Mouse (Mus musculus) forebrain, postnatal 0 days (tissue): ENCODE results near the gene Fxyd7. TPM values are rescaled to one million over a fixed set of nuclear protein-coding genes. Genes with fewer than 3 reads are reported as not detected.

ENCODE experiments used
- ATAC-seq: fragments of 200-750 bp; cut with Nextera tagmentation; 2 replicates; pipeline ENCODE4 v1.8.0; 2017; ENCODE audit warnings: mild to moderate bottlenecking, moderate library complexity
- DNase-seq: peaks from one replicate; pipeline ENCODE4 v3.0.0-alpha.2; 2015
- H3K27ac ChIP-seq: fragments of 300-500 bp; sonication (generic); 2 replicates; pipeline ENCODE4 v1.5.1; 2014; ENCODE audit warnings: low read depth, mild to moderate bottlenecking, antibody characterized with exemption, low read length, moderate library complexity, mixed read lengths
- H3K27me3 ChIP-seq: fragments of 300-500 bp; sonication (generic); 2 replicates; pipeline ENCODE4 v1.6.1; 2014; ENCODE audit warnings: mild to moderate bottlenecking, low read length, mixed read lengths; ENCODE audit not compliant: insufficient read depth
- H3K36me3 ChIP-seq: fragments of 300-500 bp; sonication (generic); 2 replicates; pipeline ENCODE4 v1.6.1; 2014; ENCODE audit warnings: mild to moderate bottlenecking, moderate library complexity; ENCODE audit not compliant: insufficient read depth
- H3K4me1 ChIP-seq: fragments of 300-500 bp; sonication (generic); 2 replicates; pipeline ENCODE4 v1.6.1; 2014; ENCODE audit warnings: antibody characterized with exemption; ENCODE audit not compliant: insufficient read depth
- H3K4me2 ChIP-seq: fragments of 300-500 bp; sonication (generic); 2 replicates; pipeline ENCODE4 v1.6.1; 2014; ENCODE audit warnings: low read depth, mild to moderate bottlenecking, moderate library complexity
- H3K4me3 ChIP-seq: fragments of 300-500 bp; sonication (generic); 2 replicates; pipeline ENCODE4 v1.5.1; 2014; ENCODE audit warnings: low read depth, low read length, mixed read lengths
- H3K9ac ChIP-seq: fragments of 300-500 bp; sonication (generic); 2 replicates; pipeline ENCODE4 v1.6.1; 2014; ENCODE audit warnings: mild to moderate bottlenecking
- H3K9me3 ChIP-seq: fragments of 300-500 bp; sonication (generic); 2 replicates; pipeline ENCODE4 v1.6.1; 2016; ENCODE audit warnings: low read length
- CTCF ChIP-seq: sonication (generic); IDR thresholded peaks from 2 replicates; pipeline ENCODE4 v1.5.1; 2016; ENCODE audit warnings: antibody characterized with exemption, control low read depth, low read depth
- WGBS: fragments of 180-500 bp; shearing (Covaris S2); extraction: QIAGEN DNeasy Blood & Tissue Kit; methylation state at CpG from one replicate; pipeline ENCODE4 v1.1.7; 2014; 5-methylcytosine and 5-hydroxymethylcytosine counted together
- polyA plus RNA-seq: library from polyadenylated mRNA; unstranded; fragments of >200 nt; fragmentation: Nextera tagmentation; extraction: Ambion mirVana; gene quantifications from 2 replicates; pipeline ENCODE4 v1.2.1, GENCODE M21; 2015
- total RNA-seq: library from RNA; depleted of rRNA; stranded (reverse); fragments of >200 nt; gene quantifications from 2 replicates; pipeline ENCODE4 v1.2.3, GENCODE M21; 2014

Fxyd7 gene
- total and polyA plus RNA-seq, 2 experiments from 2014 or later: 92.0 to 231 TPM

- Histone ChIP-seq H3K4me3 (peak overlapping the region; percentile 23; the same call in 1 of the 2 replicates), H3K27ac (no peak overlapping the region), H3K9ac (peak overlapping the region; percentile 22; the same call in 1 of the 2 replicates), H3K4me1 (peaks cover 16% of the 10 kb centered on the region), H3K4me2 (peak overlapping the region; percentile 65), H3K27me3 (peaks cover 19% of the 10 kb centered on the region), H3K9me3 (no peaks in the 10 kb centered on the region), H3K36me3 (no peaks in the 10 kb centered on the region)
- no peak for DNase-seq
- no peak for TF ChIP-seq CTCF
- WGBS: 3% methylated on average over 22 of the region's 22 CpGs
- ATAC-seq: no peak
Measured at GRCm38 (mm10) chr7:31052251-31052635, 976 bp upstream of the Fxyd7 start.

DNA sequence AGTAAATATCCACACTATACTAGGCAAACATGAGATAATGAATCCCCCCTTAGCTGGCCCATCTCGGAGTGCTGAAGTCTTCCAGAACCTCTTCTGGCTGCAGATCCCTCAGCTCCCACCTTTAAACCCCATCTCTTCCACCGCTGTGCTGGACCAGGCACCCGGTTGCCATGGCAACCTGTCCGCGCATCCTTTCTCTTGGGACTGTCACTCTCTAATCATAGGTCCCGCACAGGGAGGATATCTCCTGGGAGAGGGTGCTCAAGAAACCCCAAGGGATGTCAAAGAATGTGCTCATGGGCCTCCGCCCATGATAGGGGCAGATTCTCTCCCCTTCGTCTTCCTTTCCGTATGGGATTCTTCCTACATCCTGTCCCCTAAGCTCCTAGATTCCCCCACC is 346 bp downstream of the Fxyd7 start:
- ATAC-seq: peak; percentile 17; the same call in 1 of the 2 replicates
- whole genome bisulfite sequencing: 2% methylated on average over 9 of the region's 9 CpGs

DNA sequence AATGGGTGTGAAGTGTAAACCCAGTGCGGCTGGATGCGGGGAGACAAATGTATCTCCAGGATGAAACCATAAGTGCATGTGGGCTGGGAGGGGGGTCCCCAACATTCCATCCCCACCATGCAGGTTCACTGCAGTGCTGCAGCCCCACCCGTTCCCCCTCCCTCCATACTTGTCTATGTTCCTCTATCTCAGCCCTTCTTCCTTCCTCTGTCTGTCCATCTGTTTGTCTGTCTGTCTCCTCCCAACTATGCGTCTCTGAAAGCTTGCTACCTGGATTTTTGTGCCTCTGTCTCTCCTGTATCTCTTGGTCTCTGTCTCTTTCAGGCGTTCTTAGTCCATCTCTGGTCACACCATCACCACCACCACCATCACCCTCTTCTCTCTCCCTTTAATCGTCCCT is 780 bp downstream of the Fxyd7 start:
- Histone ChIP-seq H3K27me3 (peaks cover 19% of the 10 kb centered on the region), H3K27ac (0 out of 2 replicates have a peak overlapping the region, but pooled peaks have one; percentile 6)
- 4% methylated on average over 6 of the region's 6 CpGs for WGBS

More for the DNA sequence above, 346 bp downstream of the Fxyd7 start:
- peak overlapping the region; percentile 65 for H3K4me2 ChIP-seq
- no peaks in the 10 kb centered on the region for H3K36me3 ChIP-seq
- DNase-seq: peak; percentile 68
- no peak overlapping the region for H3K27ac ChIP-seq
- no peak for TF ChIP-seq CTCF
- peak overlapping the region; percentile 46 for H3K4me3 ChIP-seq
- peak overlapping the region; percentile 51 for H3K9ac ChIP-seq
- H3K4me1 ChIP-seq: peaks cover 16% of the 10 kb centered on the region
- H3K9me3 ChIP-seq: no peaks in the 10 kb centered on the region
- H3K27me3 ChIP-seq: peaks cover 19% of the 10 kb centered on the region

GRCm38 (mm10) chr7:31049846-31050281 is 1.4 kb downstream of the Fxyd7 start:
- Histone ChIP-seq H3K27ac (peak overlapping the region; percentile 6; the same call in 1 of the 2 replicates), H3K4me1 (peaks cover 16% of the 10 kb centered on the region), H3K4me3 (peak overlapping the region; percentile 46), H3K27me3 (peaks cover 19% of the 10 kb centered on the region), H3K9me3 (no peaks in the 10 kb centered on the region), H3K9ac (peak overlapping the region; percentile 51), H3K4me2 (peak overlapping the region; percentile 65), H3K36me3 (no peaks in the 10 kb centered on the region)
- WGBS: 4% methylated on average over 14 of the region's 15 CpGs
- ATAC-seq (peak; percentile 33), DNase-seq (peak; percentile 49)
- TF ChIP-seq CTCF: no peak

More for the DNA sequence above, 780 bp downstream of the Fxyd7 start:
- Histone ChIP-seq H3K9ac (peak overlapping the region; percentile 51), H3K36me3 (no peaks in the 10 kb centered on the region), H3K4me3 (peak overlapping the region; percentile 46), H3K9me3 (no peaks in the 10 kb centered on the region), H3K4me2 (peak overlapping the region; percentile 65), H3K4me1 (peaks cover 16% of the 10 kb centered on the region)
- no peak for TF ChIP-seq CTCF
- ATAC-seq: no peak; the same call in 1 of the 2 replicates
- DNase-seq: no peak

GRCm38 (mm10) chr7:31049135-31049845 is 2.0 kb downstream of the Fxyd7 start:
- H3K4me3 ChIP-seq: peak overlapping the region; percentile 46
- peak; percentile 4; the same call in 1 of the 2 replicates for ATAC-seq
- H3K27me3 ChIP-seq: peaks cover 19% of the 10 kb centered on the region

DNA sequence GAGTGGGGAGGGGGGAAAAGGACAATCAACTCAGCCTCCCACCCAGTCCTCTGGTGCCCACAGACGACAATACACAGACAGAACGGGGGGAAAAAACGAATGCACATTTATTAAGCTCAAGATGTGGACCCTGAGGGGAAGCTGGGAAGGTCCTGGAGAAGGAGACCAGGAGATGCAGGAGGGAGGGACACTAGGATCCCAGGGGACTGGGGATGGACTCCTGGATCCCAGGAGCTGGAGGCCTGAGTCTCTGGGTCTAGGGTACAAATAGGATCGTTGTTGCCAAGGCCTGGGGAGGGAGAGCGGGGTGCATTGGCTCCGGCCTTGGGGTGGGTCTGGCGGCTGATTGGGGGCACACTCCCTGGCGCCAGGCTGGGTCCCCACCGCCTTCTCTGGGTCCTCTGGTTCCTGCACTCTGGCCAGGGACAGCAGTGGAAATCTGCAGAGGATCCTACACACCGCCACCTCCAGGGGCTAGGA is 8.8 kb downstream of the Fxyd7 start, which contains the start of gene Fxyd5:
Fxyd5 (minus strand) TSS at position 51 of the 480 bp plus-strand sequence.
- H3K27me3 ChIP-seq: peaks cover 13% of the 10 kb centered on the region; the same call in 1 of the 2 replicates
- H3K9ac ChIP-seq: peak within 1 kb of the TSS; percentile 6; the same call in 1 of the 2 replicates
- ATAC-seq (no peak), DNase-seq (no peak)
- no peak for TF ChIP-seq CTCF
- H3K36me3 ChIP-seq: no peaks in the 10 kb centered on the region
- peak within 1 kb of the TSS; percentile 38 for H3K4me2 ChIP-seq
- H3K4me1 ChIP-seq: no peaks in the 10 kb centered on the region
- H3K27ac ChIP-seq: no peak within 1 kb of the TSS
- no peaks in the 10 kb centered on the region for H3K9me3 ChIP-seq
- peak within 1 kb of the TSS; percentile 9; the same call in 1 of the 2 replicates for H3K4me3 ChIP-seq
- 40% methylated on average over 10 of the region's 10 CpGs for WGBS

More at GRCm38 (mm10) chr7:31049135-31049845, 2.0 kb downstream of the Fxyd7 start:
- DNase-seq: peak; percentile 68
- Histone ChIP-seq H3K27ac (no peak overlapping the region; the same call in 1 of the 2 replicates), H3K4me2 (peak overlapping the region; percentile 65), H3K9ac (peak overlapping the region; percentile 51), H3K36me3 (no peaks in the 10 kb centered on the region), H3K9me3 (no peaks in the 10 kb centered on the region), H3K4me1 (peaks cover 16% of the 10 kb centered on the region)
- 17% methylated on average over 5 of the region's 5 CpGs for WGBS
- TF ChIP-seq CTCF: peak; percentile 34
